Mouse (Mus musculus): ENCODE measurements around the gene Myt1. TPM values are rescaled to one million over a fixed set of nuclear protein-coding genes. Genes with fewer than 3 reads are reported as not detected.

Gene Myt1
- polyA plus RNA-seq, 1 experiment = not detected

DNA sequence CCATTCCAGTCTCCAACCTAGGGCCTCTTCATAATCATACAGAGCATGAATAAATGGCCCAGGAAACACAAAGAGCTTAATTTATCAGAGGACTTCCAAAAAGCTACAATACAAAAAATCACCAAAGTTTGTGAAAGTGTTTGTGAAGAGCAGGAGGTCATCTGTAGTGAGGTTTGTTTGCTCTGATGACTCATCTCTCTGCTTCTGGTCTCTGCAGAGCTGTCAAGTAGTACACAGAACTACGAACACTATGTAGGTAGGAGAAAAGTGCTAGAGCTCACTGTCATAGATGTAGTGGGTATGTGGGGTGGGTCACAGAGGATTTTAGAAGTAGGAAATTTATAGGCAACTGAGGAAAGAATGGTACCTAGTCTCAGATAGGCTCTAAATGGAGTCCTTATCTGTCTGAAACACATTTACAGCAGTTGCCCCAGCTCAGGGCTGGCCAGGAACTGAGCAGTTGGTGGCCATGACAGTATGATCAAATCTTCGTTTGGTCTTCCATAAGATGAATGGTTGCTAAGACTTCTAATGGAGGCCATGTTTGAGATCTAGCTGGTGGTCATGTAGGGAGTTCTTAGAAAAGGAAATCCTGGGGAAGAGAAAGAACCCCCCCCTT lies 66.0 kb downstream of the Myt1 start:
- Histone ChIP-seq H3K4me3 (ENCODE audit: extremely low read depth, insufficient read depth, insufficient read length) (no peak overlapping the region), H3K27ac (ENCODE audit: insufficient read depth, low read length) (no peak overlapping the region), H3K36me3 (ENCODE audit: control insufficient read depth, insufficient read depth, low read length) (no peaks in the 10 kb centered on the region), H3K4me1 (ENCODE audit: control insufficient read depth, insufficient read depth, insufficient read length) (no peaks in the 10 kb centered on the region), H3K27me3 (ENCODE audit: control insufficient read depth, insufficient read depth, low read length) (no peaks in the 10 kb centered on the region)
- WGBS = 64% methylated on average over 2 of the region's 2 CpGs
- TF ChIP-seq CTCF (IDR thresholded peaks at IDR 0.05; ENCODE audit: extremely low read depth, insufficient read depth, insufficient read length, insufficient replicate concordance) (no peak), POLR2A (IDR thresholded peaks at IDR 0.05; ENCODE audit: low read depth, low read length) (no peak)
- DNase-seq (ENCODE audit: low read depth in 1 of 2, low spot score in 2 of 2) = no peak

DNA sequence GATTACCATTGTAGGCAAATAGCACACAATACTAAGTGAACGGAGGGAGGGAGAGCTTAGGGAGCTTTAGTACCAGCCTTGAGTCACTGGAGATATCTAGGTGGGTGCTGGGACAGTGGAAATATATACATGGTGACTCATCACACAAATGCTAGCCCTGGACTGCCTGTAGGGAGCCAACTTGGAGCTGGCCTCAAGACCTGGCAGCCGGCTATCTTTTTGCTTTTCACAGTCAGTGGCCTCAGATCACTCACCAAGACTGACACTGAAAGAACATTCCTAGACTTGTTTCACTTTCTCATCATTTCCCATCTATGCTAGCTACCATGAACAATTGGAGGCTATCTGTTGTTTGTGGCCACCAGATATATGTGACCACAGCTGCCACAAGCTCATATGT lies 69.6 kb downstream of the Myt1 start:
- WGBS = 83% methylated on average over 2 of the region's 2 CpGs
- TF ChIP-seq POLR2A (IDR thresholded peaks at IDR 0.05; ENCODE audit: low read depth, low read length) (no peak), CTCF (IDR thresholded peaks at IDR 0.05; ENCODE audit: extremely low read depth, insufficient read depth, insufficient read length, insufficient replicate concordance) (no peak)
- H3K36me3 ChIP-seq (ENCODE audit: control insufficient read depth, insufficient read depth, low read length) = no peaks in the 10 kb centered on the region
- DNase-seq (ENCODE audit: low read depth in 1 of 2, low spot score in 2 of 2) = no peak
- H3K27me3 ChIP-seq (ENCODE audit: control insufficient read depth, insufficient read depth, low read length) = no peaks in the 10 kb centered on the region
- H3K4me1 ChIP-seq (ENCODE audit: control insufficient read depth, insufficient read depth, insufficient read length) = peaks cover 5% of the 10 kb centered on the region; the same call in 1 of the 2 replicates
- H3K27ac ChIP-seq (ENCODE audit: insufficient read depth, low read length) = no peak overlapping the region
- H3K4me3 ChIP-seq (ENCODE audit: extremely low read depth, insufficient read depth, insufficient read length) = no peak overlapping the region

DNA sequence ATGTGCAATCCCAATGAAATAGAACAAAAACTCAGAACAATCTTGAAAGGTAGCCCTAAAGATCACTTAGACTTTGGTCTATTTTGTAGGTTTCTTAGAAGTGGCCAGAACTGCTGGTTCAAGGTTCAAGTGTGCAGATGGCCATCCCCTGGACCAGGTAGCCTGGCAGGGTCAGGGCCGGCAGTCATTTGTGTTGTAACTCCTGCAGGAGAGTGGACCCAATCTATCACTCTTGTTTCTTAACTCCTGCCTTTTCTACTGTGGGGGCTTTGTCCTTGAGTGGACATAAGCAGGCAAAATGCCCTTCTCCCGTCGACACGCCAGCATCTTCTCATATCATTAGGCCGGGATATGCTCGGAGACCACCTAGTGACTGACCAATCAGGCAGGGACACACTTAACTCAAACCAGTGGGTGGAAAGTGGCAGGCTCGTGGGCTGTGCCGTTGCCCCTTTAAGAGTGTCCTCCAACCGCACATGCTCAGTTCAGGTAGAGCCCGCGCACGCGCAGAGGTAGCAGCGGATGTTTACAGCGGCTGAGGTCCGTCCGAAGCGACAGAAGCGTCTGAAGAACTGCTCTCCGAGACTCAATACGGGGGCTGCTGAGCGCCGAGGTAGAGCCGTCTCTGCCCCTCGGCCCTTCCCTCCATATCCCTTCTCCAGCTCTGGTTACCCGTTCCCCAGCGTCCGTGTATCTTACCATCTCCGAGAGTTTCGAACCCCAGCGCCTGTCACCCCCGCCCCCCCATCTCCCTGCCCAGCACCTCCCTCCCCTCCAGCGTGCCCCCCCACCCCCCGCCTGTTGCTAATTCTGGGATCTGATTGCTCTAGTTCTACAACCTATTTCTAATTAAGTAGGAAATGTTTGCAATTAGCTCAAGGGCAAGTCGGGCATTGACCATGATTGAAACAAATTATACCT lies 74.5 kb downstream of the Myt1 start, which contains the start of gene Pcmtd2:
TSS of gene Pcmtd2 (plus strand) at position 483 of the 921 bp plus-strand sequence.
- 2% methylated on average over 35 of the region's 35 CpGs for WGBS
- H3K4me1 ChIP-seq (ENCODE audit: control insufficient read depth, insufficient read depth, insufficient read length) = peaks cover 5% of the 10 kb centered on the region; the same call in 1 of the 2 replicates
- peak within 1 kb of the TSS; percentile 93 for H3K27ac ChIP-seq (ENCODE audit: insufficient read depth, low read length)
- peak; percentile 93 for TF ChIP-seq POLR2A (IDR thresholded peaks at IDR 0.05; ENCODE audit: low read depth, low read length)
- TF ChIP-seq CTCF (IDR thresholded peaks at IDR 0.05; ENCODE audit: extremely low read depth, insufficient read depth, insufficient read length, insufficient replicate concordance) = no peak
- peaks cover 6% of the 10 kb centered on the region for H3K36me3 ChIP-seq (ENCODE audit: control insufficient read depth, insufficient read depth, low read length)
- H3K4me3 ChIP-seq (ENCODE audit: extremely low read depth, insufficient read depth, insufficient read length) = peak within 1 kb of the TSS; percentile 98
- peak; percentile 81 to 91 for DNase-seq (ENCODE audit: low read depth in 1 of 2, low spot score in 2 of 2)
- H3K27me3 ChIP-seq (ENCODE audit: control insufficient read depth, insufficient read depth, low read length) = no peaks in the 10 kb centered on the region

DNA sequence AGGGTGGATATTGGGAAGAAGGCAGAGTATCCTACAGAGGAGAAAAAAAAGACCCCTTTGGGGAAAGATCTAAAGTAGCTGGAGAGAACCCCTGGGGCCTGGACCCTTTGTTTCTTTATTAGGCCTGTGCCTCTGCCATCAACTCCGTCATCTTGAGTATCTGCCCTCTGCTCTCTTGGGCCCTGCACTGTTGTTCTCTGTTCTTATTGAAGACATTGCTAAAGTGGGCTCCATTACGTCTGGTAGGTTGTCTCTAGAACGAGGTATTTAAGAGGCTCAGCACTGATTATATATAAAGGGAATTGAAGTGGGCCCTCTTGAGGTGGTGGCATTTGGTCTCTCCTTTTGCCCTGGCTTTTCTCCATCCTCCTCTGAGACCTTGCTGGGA lies 75.2 kb downstream of the Myt1 start:
- Histone ChIP-seq H3K36me3 (ENCODE audit: control insufficient read depth, insufficient read depth, low read length) (peaks cover 6% of the 10 kb centered on the region), H3K4me1 (ENCODE audit: control insufficient read depth, insufficient read depth, insufficient read length) (peaks cover 5% of the 10 kb centered on the region; the same call in 1 of the 2 replicates), H3K4me3 (ENCODE audit: extremely low read depth, insufficient read depth, insufficient read length) (peak overlapping the region; percentile 98), H3K27ac (ENCODE audit: insufficient read depth, low read length) (no peak overlapping the region), H3K27me3 (ENCODE audit: control insufficient read depth, insufficient read depth, low read length) (no peaks in the 10 kb centered on the region)
- WGBS = 9% methylated on average over 3 of the region's 3 CpGs
- DNase-seq (ENCODE audit: low read depth in 1 of 2, low spot score in 2 of 2) = no peak
- TF ChIP-seq CTCF (IDR thresholded peaks at IDR 0.05; ENCODE audit: extremely low read depth, insufficient read depth, insufficient read length, insufficient replicate concordance) (no peak), POLR2A (IDR thresholded peaks at IDR 0.05; ENCODE audit: low read depth, low read length) (no peak)

DNA sequence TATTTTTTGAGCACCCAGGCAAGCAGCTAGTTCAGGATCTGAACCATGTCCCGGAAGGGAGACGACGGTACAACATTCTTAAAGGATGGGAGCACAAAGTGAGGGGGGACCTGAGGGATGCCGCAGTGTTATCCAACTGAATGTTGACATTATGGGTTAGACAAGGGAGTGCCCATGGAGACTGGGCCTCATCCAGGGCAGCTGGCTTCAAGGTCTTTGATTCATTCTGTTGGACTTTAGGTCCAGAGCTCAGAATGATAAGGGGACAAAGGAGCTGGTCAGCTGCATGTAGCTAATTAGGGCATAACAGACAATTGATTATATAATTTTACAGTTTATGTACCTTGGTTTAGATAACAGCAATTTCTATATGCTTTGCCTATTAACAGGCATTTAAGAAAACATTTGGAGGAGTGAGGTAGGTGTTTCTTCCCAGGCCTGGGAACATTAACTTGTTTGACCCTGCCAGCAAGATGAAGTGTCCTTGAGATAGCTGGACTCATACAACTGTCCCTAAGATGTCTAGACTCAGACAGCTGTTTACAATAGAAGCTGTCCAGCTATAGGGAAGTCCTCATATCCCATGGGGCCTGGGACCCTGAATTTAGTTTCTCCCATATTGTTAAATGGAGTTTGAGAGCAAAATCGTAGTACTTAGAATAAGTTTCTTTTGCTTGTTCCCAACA lies 82.7 kb downstream of the Myt1 start:
- 95% methylated on average over 5 of the region's 5 CpGs for WGBS
- Histone ChIP-seq H3K4me3 (ENCODE audit: extremely low read depth, insufficient read depth, insufficient read length) (no peak overlapping the region), H3K36me3 (ENCODE audit: control insufficient read depth, insufficient read depth, low read length) (peaks cover 25% of the 10 kb centered on the region), H3K27me3 (ENCODE audit: control insufficient read depth, insufficient read depth, low read length) (no peaks in the 10 kb centered on the region), H3K4me1 (ENCODE audit: control insufficient read depth, insufficient read depth, insufficient read length) (no peaks in the 10 kb centered on the region), H3K27ac (ENCODE audit: insufficient read depth, low read length) (no peak overlapping the region)
- DNase-seq (ENCODE audit: low read depth in 1 of 2, low spot score in 2 of 2) = no peak
- no peak for TF ChIP-seq POLR2A (IDR thresholded peaks at IDR 0.05; ENCODE audit: low read depth, low read length)
- no peak for TF ChIP-seq CTCF (IDR thresholded peaks at IDR 0.05; ENCODE audit: extremely low read depth, insufficient read depth, insufficient read length, insufficient replicate concordance)

DNA sequence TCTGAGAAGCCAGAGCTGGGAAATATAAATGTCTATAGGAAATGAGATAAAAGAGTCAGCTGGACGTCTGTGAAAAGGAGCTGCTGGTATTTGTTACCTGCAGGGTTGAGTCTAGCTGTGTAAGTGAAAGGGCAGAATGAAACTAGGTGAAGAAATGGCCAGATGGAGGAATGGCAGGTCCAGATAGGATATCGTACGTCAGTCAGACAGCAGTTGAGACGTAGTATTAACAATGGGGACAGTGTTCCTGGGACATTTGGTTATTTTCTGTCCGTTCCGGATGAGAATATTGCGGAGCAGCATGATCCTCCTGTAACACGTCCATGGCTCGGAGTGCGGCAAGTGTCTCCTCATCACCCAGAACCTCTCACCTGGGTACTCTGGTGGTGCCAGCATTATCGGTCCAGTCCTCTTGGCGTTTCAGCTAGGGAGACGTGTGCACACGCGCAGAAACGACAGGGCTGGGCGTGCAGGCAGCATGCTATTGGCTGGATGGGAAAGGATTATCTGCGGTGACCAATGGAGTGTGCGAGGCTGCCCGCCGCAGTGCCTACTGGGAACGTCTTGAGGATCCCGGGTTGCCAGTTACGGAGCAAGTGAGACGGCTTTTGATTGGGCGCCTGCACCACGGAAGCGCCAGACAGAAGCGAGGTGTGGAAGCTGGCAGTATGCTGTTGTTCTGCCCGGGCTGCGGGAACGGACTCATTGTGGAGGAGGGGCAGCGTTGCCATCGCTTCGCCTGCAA lies 100.8 kb downstream of the Myt1 start, which contains the start of gene Polr3k:
TSS of gene Polr3k (plus strand) at position 547 of the 745 bp plus-strand sequence.
- Histone ChIP-seq H3K36me3 (ENCODE audit: control insufficient read depth, insufficient read depth, low read length) (peaks cover 3% of the 10 kb centered on the region; the same call in 1 of the 2 replicates), H3K4me1 (ENCODE audit: control insufficient read depth, insufficient read depth, insufficient read length) (peaks cover 2% of the 10 kb centered on the region; the same call in 1 of the 2 replicates), H3K27me3 (ENCODE audit: control insufficient read depth, insufficient read depth, low read length) (no peaks in the 10 kb centered on the region), H3K27ac (ENCODE audit: insufficient read depth, low read length) (peak within 1 kb of the TSS; percentile 37), H3K4me3 (ENCODE audit: extremely low read depth, insufficient read depth, insufficient read length) (peak within 1 kb of the TSS; percentile 81)
- TF ChIP-seq POLR2A (IDR thresholded peaks at IDR 0.05; ENCODE audit: low read depth, low read length) (peak; percentile 64), CTCF (IDR thresholded peaks at IDR 0.05; ENCODE audit: extremely low read depth, insufficient read depth, insufficient read length, insufficient replicate concordance) (no peak)
- DNase-seq (ENCODE audit: low read depth in 1 of 2, low spot score in 2 of 2) = peak; percentile 84 to 90
- under 1% methylated on average over 35 of the region's 35 CpGs for WGBS
